Mouse (Mus musculus) left cerebral cortex, adult 8-10 months (tissue): ENCODE data around the gene 3110040M04Rik. TPM values are rescaled to one million over a fixed set of nuclear protein-coding genes. Genes with fewer than 3 reads are reported as not detected.

Experiments
- DNase-seq, 2 experiments: peaks; one replicate each; pipeline ENCODE4 v3.0.0; 2022; ENCODE audit warnings: low spot score in 2 of 2
- total RNA-seq, 4 experiments: library from RNA; stranded (reverse); gene quantifications; 2 replicates each; pipeline ENCODE4 v1.2.4; 2022

Gene 3110040M04Rik
- total RNA-seq, 4 experiments from 2014 or later, result not detected

- no peak for DNase-seq
Measured at GRCm38 (mm10) chr1:151233756-151234155, 29.8 kb downstream of the 3110040M04Rik start.

DNA sequence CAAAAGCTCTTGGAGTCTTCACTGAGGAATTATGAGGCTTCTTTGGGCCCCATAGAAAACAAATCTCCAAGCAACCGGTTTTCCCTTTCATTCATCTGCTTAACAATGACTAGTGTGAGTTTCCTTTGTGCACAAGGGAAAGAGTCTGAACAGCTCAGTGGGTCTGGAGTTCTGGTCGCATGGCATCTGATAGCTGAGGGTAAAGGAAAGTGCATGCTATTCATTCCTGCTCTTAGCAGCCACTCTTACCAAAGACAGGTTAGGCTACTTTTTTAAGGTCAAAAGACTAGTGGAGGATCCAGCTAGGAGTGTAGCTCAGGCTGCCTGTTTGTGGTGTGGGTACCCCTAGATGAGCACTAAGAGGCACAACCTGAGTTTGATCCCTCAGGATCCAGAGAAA, 31.7 kb downstream of the 3110040M04Rik start:
- no peak for DNase-seq

- DNase-seq, result peak in 1 of 2 experiments; percentile 13
Measured at GRCm38 (mm10) chr1:151236141-151236930, 32.4 kb downstream of the 3110040M04Rik start.

DNA sequence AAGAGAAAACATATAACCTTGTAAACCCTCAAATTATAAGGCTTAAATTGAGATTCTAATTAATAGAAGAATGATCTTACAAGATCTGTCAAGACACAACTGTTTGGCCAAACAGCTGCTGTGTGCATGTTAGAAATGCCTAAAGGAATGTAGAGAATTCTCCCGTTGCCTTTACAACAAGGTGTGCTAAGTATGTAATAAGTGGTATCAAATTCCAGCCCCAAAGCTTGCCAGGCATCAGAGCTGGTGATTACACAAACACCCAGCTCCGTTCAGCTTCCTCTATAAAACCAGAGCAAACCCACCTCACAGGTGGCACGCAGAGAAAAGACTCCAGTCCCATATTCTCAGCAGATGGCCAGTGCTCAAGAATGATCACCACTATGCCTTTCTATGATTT, 33.9 kb downstream of the 3110040M04Rik start:
- no peak for DNase-seq

- no peak for DNase-seq
Measured at GRCm38 (mm10) chr1:151243332-151243731, 39.4 kb downstream of the 3110040M04Rik start.

- DNase-seq, result no peak
Measured at GRCm38 (mm10) chr1:151244013-151244412, 40.1 kb downstream of the 3110040M04Rik start.

- no peak for DNase-seq
Measured at GRCm38 (mm10) chr1:151244761-151245160, 40.8 kb downstream of the 3110040M04Rik start.

- no peak for DNase-seq
Measured at GRCm38 (mm10) chr1:151245165-151245564, 41.2 kb downstream of the 3110040M04Rik start.

DNA sequence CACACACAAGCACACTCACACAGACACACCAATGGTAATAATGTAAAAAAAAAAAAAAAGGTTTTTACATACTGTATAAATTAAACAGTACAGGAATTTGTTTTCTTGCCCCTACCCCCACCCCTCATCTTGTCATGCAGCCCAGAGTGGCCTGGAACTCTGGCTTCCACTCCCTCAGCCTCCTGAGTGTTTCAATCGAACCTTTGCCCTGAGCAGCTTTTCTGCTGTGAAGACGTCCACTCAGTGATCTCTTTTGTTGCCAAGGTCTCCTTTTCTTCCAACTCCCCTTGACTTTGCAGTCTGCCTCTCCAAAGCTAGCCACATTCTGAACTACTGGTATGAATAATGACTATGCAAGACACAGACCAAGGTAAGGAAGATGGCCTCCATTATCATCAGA, 41.9 kb downstream of the 3110040M04Rik start:
- no peak for DNase-seq

DNA sequence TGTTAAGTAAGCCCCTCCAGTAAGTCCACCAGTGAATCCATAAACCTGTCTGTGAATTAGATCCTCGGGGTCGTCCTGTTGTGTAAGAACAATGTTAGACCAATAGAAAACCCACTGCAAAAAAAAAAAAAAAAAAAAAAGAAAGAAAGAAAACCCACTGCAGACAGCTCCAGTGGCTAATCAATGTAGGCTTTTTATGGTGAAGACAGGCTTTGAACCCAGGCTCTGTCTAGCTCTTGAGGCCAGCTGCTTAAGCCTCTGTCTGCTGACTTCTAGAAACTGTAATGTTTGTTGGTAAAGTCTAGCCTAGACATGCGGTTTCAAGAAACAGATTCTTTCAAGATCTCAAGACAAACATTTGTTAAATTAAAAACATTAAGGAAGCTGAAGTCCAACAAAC, 46.2 kb downstream of the 3110040M04Rik start:
- no peak for DNase-seq

GRCm38 (mm10) chr1:151250529-151251193, 46.7 kb downstream of the 3110040M04Rik start:
- DNase-seq, result peak; percentile 15 to 78

DNA sequence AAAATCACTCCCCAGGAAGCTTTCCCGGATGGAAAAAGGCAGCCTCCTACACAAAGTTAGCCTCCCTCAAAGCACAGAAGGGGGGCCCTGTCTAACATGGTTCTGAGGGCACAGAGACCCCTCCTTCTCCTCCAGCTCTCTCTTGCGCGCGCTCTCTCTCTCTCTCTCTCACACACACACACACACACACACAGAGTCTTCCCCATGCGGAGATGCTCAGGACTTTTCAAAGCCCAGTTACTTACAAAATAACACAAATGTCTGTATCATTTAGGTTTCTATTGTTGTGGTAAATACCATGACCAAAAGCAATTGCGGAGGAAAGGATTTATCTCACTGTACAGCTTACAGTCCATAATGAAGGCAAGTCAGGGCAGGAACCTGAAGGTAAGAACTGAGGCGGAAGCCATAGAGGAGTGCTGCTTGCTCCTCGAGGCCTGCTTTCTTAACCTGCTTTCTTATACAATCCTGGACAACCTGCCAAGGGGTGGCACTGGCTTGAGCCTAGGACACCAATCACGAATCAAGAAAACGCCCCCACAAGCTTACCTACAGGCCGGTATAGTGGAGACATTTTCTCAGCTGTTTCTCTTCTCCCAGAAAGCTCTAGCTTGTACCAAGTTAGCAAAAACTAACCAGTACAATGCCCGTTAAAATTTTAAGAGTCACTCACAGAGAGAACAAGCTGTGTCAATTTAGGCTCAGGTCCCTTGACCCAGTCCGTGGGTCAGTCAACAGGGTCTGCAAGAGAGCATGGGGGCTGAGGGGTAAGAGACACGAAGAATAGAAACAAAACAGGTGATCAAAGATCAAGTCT, 47.5 kb downstream of the 3110040M04Rik start:
- no peak for DNase-seq

Other genes with a start within 250 kb of the 3110040M04Rik start
- 1 to 10 TPM; 1.4 to 2.6 (median 2.2) TPM for gene Hmcn1, start 210.7 kb upstream of the 3110040M04Rik start, total RNA-seq
- not detected for gene Gm47985, start 21.6 kb upstream of the 3110040M04Rik start, total RNA-seq
- gene Gm8947, start 11.7 kb upstream of the 3110040M04Rik start, total RNA-seq, result not detected
- not detected for gene Gm47995, start 5.7 kb upstream of the 3110040M04Rik start, total RNA-seq
- not detected for gene Gm47996, start 6.0 kb downstream of the 3110040M04Rik start, total RNA-seq
- 100 to 1,000 TPM; 130 to 147 (median 140) TPM for gene Ivns1abp, start 140.4 kb downstream of the 3110040M04Rik start, total RNA-seq
- gene Swt1, start 224.3 kb downstream of the 3110040M04Rik start, total RNA-seq, result 10 to 100 TPM; 12.2 to 17.1 (median 13.4) TPM
- 10 to 100 TPM; 27.5 to 29.1 (median 28.5) TPM for gene Trmt1l, start 224.4 kb downstream of the 3110040M04Rik start, total RNA-seq